Mouse (Mus musculus) frontal cortex, adult (tissue): Measurements from ENCODE around the gene Gigyf1.

Experiments used
- ATAC-seq: cut with Nextera tagmentation; 2 replicates; pipeline ENCODE4 v1.9.2; 2017; ENCODE audit warnings: mild to moderate bottlenecking, moderate library complexity, mixed read lengths; ENCODE audit not compliant: low TSS enrichment

Gigyf1 gene

GRCm38 (mm10) chr5:137518436-137518835, at the start of gene Gigyf1:
TSS of gene Gigyf1 (plus strand) at chr5:137518548.
- peak; percentile 31; the same call in 1 of the 2 replicates for ATAC-seq

GRCm38 (mm10) chr5:137472252-137472904, 46.0 kb upstream of the Gigyf1 start:
- no peak for ATAC-seq

GRCm38 (mm10) chr5:137474351-137474750, 44.0 kb upstream of the Gigyf1 start:
- no peak for ATAC-seq

- ATAC-seq, result no peak
Measured at GRCm38 (mm10) chr5:137476964-137477363, 41.4 kb upstream of the Gigyf1 start, which contains the start of gene Zan. TSS of gene Zan (minus strand) at chr5:137477064.

GRCm38 (mm10) chr5:137481138-137481537, 37.2 kb upstream of the Gigyf1 start:
- no peak for ATAC-seq

GRCm38 (mm10) chr5:137481897-137482296, 36.5 kb upstream of the Gigyf1 start:
- no peak for ATAC-seq

GRCm38 (mm10) chr5:137485071-137485850, 33.1 kb upstream of the Gigyf1 start:
- ATAC-seq, result no peak

GRCm38 (mm10) chr5:137485851-137486155, 32.5 kb upstream of the Gigyf1 start:
- no peak for ATAC-seq

GRCm38 (mm10) chr5:137487616-137488015, 30.7 kb upstream of the Gigyf1 start:
- ATAC-seq, result no peak

GRCm38 (mm10) chr5:137491559-137491958, 26.8 kb upstream of the Gigyf1 start:
- ATAC-seq, result no peak

GRCm38 (mm10) chr5:137493831-137494230, 24.5 kb upstream of the Gigyf1 start:
- no peak for ATAC-seq

- ATAC-seq, result no peak
Measured at GRCm38 (mm10) chr5:137500186-137500585, 18.2 kb upstream of the Gigyf1 start.

- ATAC-seq, result peak; percentile 90
Measured at GRCm38 (mm10) chr5:137501709-137502666, 16.4 kb upstream of the Gigyf1 start, which contains the start of gene Pop7. TSS of gene Pop7 (minus strand) at chr5:137502518.

- ATAC-seq, result peak; percentile 63
Measured at GRCm38 (mm10) chr5:137502667-137503110, 15.7 kb upstream of the Gigyf1 start.

GRCm38 (mm10) chr5:137504041-137504440, 14.3 kb upstream of the Gigyf1 start:
- no peak for ATAC-seq

- ATAC-seq, result 0 out of 2 replicates have a peak, but pooled peaks have one; percentile 25
Measured at GRCm38 (mm10) chr5:137510014-137510501, 8.3 kb upstream of the Gigyf1 start.

- 0 out of 2 replicates have a peak, but pooled peaks have one; percentile 41 for ATAC-seq
Measured at GRCm38 (mm10) chr5:137510573-137511390, 7.6 kb upstream of the Gigyf1 start.

- no peak for ATAC-seq
Measured at GRCm38 (mm10) chr5:137511706-137512105, 6.6 kb upstream of the Gigyf1 start.

GRCm38 (mm10) chr5:137512847-137513794, 5.2 kb upstream of the Gigyf1 start:
- ATAC-seq, result no peak
